Mouse (Mus musculus): ENCODE measurements around the gene Mkrn1.
A peak's percentile ranks its signal among the peaks of the same experiment; 100 is the strongest.
"Not testable (repeated sequence)": the region's sequence is repeated elsewhere in the genome, so short reads cannot be mapped to it uniquely, and the experiment has no call there.

The Mkrn1 gene

DNA sequence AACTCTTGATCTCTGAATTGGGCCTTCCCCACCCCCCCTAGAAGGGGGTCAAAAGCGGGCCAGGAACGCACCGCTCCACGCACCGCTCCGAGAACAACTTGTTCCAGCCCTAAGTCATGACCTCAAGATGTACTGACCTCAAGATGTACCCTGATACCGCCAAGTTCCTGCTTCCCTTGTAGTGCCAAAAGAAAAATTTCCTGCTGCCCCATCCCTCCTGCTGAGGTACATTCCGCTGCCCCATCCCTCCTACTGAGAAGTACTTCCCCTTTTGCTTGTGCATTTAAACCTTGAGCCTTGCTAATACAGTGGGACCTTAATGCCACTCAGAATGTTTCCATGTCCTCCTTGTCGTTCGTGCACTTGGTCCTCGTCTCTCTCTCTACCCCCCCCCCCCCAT lies 10.5 kb upstream of the Mkrn1 start:
- DNase-seq (ENCODE audit: low read depth, low spot score), result no peak

DNA sequence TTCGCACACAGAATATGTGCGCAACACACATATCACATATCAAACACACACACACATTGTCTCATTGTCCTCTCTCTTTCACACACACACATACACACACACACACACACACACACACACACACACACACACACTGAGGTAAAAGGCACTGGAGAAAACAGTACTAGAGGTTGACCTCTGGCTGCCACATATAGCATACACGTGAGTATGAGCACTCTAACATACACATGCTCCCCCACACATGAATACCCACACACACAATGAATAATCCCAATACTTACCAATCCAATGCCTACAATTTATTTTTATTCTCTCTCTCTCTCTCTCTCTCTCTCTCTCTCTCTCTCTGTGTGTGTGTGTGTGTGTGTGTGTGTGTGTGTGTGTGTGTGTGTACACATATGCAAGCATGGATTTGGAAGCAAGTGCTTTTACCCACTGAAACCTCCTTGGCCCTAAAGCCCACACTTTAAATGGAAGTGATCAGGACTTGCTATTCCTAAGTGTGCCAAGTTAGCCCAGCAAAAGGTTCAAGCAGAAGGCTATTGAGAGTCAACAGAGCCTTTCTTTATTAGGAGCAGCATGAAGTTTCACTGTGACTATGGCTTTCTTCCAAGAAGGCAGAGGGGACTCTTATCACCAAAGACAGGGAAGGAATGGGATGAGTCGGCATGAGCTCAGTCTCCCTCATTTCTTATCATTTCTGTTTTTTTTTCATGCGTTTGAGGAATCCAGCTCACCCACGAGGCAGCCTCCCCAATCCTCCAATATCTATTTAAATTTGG lies 8.9 kb upstream of the Mkrn1 start:
- no peak for DNase-seq (ENCODE audit: low read depth, low spot score)

DNA sequence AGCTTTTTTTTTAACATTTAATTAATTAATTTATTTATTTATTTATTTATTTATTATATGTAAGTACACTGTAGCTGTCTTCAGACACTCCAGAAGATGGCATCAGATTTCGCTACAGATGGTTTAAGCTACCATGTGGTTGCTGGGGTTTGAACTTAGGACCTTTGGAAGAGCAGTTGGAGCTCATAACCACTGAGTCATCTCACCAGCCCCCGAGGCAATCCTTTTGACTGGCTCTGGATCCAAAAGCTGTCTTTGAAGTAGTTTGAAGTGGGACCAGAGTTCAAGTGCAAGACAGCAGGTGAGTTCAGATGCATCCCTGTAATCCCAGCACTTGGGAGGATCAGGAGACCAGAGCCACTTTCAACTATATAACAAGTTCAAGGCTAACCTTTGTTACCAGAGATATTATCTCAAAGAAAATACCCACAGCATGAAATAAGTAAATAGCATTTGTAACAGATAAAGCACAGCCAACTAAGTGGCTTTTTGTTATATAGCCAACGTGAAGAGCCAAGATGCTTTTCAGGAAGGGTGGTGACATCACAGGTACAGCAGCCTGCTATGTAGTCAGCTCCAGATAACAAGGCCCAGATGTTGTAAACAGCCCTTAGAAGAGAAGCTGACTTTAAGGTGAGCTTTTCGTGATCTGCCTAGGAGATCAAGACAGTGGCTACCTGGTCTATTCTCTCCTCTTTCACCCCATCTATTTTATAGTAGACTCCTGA lies 7.2 kb upstream of the Mkrn1 start:
- DNase-seq (ENCODE audit: low read depth, low spot score), result no peak

DNA sequence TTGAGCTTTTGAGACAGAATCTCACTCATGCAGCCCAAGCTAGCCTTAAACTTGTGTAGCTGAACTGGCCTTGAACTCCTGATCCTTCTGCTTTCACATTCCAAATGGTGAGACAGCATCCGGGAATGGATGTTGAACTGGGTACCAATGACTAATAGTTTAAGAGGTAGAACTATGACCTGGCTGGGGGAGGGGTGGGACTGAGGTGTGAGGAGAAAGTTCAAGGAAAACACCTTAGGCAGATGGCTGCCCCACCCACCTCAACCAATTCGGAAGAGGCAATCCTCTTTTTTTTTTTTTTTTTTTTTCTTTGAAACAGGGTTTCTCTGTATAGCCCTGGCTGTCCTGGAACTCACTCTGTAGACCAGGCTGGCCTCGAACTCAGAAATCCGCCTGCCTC lies 6.5 kb upstream of the Mkrn1 start:
- no peak for DNase-seq (ENCODE audit: low read depth, low spot score)

DNA sequence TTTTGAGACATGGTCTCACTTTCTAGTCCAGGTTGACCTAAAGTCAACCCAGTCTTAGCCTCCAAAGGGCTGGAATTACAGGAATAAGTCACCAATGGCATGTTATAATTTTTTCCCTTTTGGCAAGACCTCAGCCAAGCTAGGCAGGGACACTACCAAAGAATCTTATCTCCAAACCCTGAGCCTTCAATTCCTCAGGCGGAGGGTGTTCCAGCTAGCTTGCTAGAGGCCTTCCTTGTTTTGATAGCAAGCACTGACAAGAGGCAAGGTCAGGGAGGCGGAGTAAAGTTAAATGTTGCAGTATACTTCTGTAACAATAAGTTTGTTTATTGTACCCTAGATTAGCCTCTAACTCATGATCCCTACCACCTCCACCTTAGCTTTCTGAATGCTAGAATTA lies 4.9 kb upstream of the Mkrn1 start:
- no peak for DNase-seq (ENCODE audit: low read depth, low spot score)

DNA sequence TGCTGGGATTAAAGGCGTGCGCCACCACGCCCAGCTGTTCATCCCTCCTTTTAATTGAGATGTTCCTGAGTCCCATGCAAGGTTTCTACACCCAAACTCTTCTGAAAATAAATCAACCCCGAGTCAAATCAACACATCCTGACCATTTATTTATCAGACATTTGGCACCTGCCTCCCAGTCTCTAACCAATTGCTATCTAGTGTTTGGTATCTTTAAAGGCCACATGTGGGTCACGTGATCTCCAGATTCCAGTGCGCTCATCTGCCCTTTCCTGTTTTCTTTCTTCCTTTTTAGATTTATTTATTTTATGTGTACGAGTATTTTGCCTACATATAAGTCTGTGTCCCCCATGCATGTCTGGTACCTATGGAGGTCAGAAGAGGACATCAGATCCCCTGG lies 3.4 kb upstream of the Mkrn1 start:
- no peak for DNase-seq (ENCODE audit: low read depth, low spot score)

DNA sequence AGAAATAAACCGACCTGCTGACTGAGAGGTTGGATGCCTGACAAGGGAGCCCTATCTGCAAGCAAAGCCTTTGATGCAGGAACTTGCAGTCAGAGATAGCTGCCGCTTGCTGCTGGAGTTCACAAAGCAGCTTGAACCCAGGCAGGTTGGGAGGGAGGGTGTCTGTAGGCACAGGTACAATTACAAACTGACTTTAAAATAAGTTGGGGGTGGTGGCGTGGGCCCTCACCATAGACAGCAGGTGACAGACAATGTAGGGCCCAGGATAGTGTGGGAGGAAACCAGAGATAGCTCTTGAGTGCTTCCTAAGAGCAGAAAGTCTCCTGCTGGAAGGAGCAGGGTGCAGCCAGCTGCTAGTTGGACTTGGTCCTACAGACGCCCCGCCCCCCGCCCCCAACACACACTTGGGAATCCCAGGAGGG lies 2.9 kb upstream of the Mkrn1 start:
- DNase-seq (ENCODE audit: low read depth, low spot score), result no peak

DNA sequence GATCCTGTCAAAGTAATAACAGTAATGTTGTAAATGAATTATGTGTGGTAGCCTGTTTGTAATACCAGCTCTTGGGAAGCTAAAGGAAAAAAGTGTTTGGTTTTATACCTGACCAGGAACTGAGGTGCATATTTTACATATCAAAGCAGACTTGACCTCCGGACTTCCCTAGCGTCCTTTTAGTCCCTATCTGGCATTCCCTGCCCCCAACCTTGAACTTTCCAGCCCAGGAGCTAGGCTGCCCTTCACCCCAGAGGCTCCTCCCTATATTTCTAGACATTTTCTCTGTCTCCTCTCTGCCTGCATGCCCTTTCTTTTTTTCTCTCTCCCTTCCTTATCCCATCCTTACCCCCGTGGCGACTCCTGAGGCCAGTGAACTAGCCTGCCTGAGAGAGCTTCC lies 605 bp upstream of the Mkrn1 start:
- no peak for DNase-seq (ENCODE audit: low read depth, low spot score)

DNA sequence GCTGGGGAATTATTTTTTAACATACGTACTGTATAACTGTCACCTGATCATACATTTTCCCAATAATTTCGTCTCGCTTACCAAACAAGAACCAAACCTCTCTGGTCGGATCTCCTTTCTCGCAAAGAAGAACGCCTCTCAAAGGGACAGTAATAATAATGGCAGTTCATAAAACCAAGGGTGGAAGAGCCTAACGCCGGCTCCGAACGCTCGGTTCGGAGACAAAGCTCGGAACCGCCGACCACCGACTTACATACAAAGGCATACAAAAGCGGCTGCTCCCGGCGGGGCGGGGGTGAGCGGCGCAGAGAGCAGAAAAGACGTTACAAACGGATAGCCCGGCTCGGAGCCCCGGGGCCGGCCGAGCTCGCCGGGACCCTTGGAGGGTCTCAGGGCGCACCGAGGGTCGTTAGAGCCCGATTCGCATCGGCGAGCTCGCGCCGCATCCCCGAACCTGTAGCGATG lies 844 bp downstream of the Mkrn1 start:
- DNase-seq (ENCODE audit: low read depth, low spot score), result no peak

DNA sequence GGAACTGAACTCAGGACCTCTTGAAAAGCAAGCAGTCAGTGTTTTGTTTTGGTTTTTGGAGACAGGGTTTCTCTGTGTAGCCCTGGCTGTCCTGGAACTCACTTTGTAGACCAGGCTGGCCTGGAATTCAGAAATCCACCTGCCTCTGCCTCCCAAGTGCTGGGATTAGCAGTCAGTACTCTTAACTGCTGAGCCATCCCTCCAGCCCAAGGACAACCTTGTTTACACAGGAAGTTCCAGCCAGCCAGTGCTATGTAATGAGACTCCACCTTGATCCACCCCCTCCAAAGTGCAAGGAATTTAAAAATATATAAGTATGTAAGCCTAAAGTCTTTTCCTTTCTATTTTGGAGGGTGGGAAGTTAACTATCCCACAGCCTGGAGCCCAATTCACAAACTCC lies 3.6 kb downstream of the Mkrn1 start:
- not testable (repeated sequence) for DNase-seq (ENCODE audit: low read depth, low spot score)

DNA sequence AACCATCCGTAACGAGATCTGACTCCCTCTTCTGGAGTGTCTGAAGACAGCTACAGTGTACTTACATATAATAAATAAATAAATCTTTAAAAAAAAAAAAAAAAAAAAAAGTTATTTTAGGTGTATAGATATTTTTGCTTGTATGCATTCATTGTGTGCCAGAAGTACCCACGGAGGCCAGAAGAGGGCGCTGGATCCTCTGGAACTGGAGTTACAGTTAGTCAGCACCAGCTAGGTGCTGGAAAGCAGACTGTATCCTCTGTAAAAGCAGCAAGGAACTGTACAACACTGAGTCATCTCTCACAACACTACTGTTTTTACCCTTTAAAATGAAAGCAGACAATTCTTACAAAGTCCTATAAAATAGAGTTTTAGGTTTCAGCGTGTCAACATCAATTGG lies 4.5 kb downstream of the Mkrn1 start:
- peak; percentile 87 for DNase-seq (ENCODE audit: low read depth, low spot score)

DNA sequence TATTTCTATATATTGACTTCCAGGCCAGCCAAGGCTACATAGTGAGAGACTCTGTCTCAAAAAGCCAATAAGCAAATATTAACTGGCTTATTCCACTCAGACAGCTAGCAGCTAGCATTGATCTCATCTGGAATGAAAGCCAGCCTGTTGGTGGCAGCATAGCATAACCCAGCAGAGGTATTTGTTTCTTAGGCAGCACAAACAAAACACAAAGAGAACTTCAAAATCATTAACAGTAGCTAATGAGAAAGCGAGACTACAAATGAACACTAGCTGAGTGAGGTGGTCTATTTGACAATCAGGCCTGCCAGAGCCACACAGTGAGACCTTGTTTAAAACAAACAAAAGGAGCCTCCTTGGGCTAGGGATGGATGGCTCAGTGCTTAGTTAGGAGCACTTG lies 6.2 kb downstream of the Mkrn1 start:
- no peak for DNase-seq (ENCODE audit: low read depth, low spot score)

DNA sequence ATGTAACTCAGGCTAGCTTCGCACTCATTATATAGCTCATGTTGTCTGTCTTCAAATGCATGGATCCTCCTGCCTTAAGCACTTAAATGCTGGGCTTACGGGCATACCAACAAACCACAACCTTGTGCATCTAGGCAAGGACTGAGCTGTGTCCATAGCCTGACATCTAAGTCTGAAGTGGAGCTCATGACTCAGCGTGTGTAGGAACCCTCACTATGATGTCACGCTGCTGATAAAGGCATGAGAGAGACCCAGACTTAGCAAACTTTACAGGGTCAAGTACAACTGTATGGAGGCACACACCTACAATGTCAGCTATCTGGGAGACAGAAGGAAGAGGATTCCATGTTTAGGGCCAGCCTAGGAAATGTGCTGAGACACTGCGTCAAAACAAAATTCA lies 13.8 kb downstream of the Mkrn1 start:
- no peak for DNase-seq (ENCODE audit: low read depth, low spot score)

DNA sequence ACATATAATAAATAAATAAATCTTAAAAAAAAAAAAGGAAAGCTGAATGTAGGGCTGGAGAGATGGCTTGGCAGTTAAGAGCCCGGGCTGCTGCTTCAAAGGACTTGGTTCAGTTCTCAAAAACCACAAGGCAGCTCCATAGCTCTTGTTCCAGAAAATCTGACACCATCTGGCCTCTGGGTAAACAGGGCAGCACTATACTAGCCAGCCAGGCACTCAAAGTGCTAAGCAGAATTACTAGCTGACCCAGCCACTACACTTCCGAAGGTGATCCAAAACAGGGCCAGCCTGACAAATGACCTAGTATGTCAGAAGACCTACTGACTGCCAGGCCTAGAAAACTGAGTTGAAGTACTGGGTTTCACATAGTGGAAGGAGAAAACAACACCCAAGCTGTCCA lies 17.1 kb downstream of the Mkrn1 start:
- DNase-seq (ENCODE audit: low read depth, low spot score), result no peak

DNA sequence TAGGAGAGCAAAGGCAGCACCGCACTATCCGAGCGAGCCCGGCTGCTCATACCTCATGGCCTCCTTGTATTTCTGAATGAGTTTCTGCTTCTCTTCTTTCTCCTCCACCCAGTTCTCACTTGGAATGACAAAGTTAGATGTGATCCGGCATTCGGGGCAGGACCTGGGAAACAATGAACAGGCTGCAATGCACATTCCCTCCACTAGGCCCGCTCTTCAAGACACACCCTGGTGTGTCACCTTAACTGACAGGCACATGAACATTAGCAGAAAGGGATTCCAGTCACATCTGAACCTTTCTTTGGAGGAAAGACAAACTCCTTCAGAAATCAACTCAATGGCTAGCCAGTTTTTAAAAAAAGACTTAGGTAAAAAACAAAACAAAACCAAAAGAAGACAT lies 19.9 kb downstream of the Mkrn1 start:
- peak; percentile 46 for DNase-seq (ENCODE audit: low read depth, low spot score)

DNA sequence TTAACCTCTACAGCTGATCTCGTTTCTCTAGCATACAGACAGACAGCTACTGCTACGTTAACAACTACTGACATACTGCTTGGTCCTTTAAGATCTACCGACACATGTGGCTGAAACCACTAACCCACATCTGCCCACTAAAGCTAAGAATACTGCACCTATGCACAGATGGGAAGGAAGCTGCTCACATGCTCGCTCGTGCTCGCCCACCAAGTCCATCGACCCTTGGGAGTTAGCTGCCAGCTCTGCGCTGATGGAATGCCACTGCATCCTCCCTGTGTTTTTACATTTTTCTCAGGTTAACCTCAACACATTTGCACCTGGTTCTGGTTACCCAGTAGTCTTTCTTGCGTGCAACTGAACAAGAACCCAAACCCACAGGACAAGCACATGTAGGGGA lies 21.9 kb downstream of the Mkrn1 start:
- no peak for DNase-seq (ENCODE audit: low read depth, low spot score)

DNA sequence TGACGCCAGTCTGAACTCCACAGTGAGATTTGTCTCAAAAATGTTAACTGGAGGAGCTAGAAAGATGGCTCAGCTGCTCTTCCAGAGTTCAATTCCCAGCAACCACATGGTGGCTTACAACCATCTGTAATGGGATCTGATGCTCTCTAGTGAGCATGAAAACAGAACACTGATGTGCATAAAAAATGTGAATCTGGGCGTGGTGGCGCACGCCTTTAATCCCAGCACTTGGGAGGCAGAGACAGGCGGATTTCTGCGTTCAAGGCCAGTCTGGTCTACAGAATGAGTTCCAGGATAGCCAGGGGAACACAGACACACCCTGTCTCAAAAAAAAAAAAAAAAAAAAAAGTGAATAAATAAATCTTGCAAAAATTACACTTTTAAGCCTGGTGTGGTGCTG lies 23.2 kb downstream of the Mkrn1 start:
- DNase-seq (ENCODE audit: low read depth, low spot score), result no peak

DNA sequence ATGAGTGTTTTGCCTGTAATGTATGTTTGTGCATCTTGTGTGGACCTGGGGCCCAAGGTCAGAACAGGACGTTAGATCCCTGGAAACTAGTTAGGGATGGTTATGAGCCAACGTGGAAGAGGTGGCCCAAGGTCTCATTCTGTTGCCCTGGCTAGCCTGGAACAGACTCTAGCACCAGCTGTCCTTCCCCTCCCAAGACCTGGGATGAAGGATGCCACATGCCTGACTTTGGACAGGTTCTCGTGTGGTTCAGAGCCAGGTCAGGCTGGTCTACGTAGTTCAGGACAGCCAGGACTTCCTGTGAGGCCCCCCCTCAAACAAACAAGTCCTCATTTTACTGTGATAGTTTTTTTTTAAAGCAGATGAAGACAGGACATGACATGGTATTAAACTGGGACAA lies 24.3 kb downstream of the Mkrn1 start:
- no peak for DNase-seq (ENCODE audit: low read depth, low spot score)

DNA sequence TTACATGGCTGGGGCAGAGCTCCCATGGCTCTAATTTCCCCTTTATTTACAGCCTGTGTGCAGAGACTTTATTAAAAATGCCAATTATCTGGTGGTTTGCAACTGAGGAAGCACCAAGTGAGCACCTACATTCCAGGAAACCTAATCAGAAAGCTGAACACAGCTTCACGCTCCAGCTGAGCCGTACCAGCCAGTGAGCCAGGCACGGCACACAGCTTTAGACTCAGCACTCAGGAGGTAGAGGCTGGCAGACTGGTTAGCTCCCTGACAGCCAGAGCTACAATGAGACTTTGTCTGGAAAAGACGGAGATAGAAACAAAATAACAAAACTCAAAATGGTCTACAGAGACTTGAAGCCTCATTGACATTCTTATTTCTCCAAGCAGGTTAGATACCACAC lies 24.8 kb downstream of the Mkrn1 start:
- DNase-seq (ENCODE audit: low read depth, low spot score), result no peak

DNA sequence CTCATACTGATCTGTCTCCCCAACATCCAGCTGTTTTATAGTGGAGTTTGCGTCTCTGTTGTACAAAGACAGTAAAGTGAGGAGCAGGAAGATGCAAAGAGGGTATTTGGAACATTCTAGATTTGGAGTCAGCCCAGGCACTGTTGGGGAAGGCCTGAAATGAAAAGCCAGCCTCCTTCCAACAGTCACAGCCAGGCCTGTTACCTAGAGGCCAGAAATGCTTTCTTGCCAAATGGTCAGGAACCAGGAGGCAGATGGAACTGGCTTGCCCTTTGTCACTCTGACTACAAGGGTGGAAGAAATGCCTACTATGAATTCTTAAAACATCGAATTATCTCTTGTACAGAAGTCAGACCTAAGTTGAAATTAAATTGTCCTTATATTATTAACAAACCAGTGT lies 30.3 kb downstream of the Mkrn1 start:
- DNase-seq (ENCODE audit: low read depth, low spot score), result no peak

DNA sequence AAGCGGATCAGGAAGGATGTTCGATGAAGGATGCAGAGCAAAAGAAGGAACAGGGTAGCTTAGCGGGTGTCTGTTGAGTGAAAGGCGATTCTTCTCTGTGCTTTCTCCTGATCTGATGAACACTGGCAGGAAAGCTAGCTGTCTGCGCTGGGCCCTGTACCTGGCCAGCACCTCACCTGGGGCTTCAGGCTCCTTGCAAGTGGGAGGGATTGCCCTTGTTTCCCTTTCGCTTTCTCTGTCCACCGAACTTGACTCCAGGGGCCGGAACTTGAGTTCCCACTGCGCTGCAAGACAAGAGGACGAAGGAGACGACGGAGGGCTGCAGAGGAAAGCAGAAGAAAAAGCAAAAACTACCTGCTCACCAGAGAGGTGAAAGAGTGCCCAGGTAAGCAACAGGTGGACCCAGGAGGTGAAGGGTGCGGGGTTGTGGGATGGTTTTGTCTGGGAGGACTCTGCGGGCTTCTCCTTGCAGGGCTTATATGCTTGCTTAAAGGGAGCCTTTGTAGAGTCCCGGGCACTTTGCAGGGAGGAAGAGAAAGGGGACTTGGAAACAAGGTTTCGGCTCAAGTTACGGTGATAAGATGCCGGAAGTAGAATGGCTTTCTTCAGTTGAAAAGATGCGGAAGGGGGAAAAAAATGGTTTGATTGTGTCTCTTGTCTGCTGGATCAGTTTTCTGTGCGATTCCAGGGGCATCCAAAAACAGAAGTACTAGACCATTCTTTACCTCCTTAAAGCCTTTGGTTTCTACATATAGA lies 39.0 kb downstream of the Mkrn1 start, which contains the start of gene Rab19:
Gene Rab19 (plus strand): TSS at position 51 of the 756 bp plus-strand sequence.
- peak; percentile 67 for DNase-seq (ENCODE audit: low read depth, low spot score)

DNA sequence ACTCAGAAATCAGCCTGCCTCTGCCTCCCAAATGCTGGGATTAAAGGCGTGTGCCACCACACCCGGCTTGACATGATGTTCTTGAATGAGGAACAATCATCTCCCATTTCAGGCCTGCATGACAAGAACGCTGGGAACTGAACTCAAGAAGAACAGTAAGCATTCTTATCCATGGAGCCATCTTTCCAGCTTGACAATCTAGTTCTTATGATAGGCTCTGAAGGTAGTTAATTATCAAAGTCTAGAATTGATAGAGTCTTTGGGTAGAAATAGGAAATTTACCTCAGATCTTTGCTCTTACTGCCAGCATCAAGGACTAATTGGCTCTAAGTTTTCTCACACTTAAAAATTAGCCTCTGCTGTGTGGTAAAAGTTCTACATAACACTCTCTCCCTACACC lies 40.0 kb downstream of the Mkrn1 start:
- peak; percentile 26 for DNase-seq (ENCODE audit: low read depth, low spot score)
